Mouse (Mus musculus): ENCODE measurements around the gene Taar8c. TPM values are rescaled to one million over a fixed set of nuclear protein-coding genes. Genes with fewer than 3 reads are reported as not detected.
"Not testable (repeated sequence)": the region's sequence is repeated elsewhere in the genome, so short reads cannot be mapped to it uniquely, and the experiment has no call there.

Taar8c gene
- total RNA-seq (2015), result not detected in 2 replicates
- not detected in 2 replicates for total RNA-seq (2017)

GRCm38 (mm10) chr10:24101812-24102211, at the start of gene Taar8c:
TSS of gene Taar8c (minus strand) at chr10:24101912.
- not testable (repeated sequence) for ATAC-seq (replicated peaks; ENCODE audit: poor library complexity)

GRCm38 (mm10) chr10:24150086-24150485, 48.4 kb upstream of the Taar8c start:
- ATAC-seq (replicated peaks; ENCODE audit: poor library complexity), result no peak

GRCm38 (mm10) chr10:24149135-24149781, 47.5 kb upstream of the Taar8c start, which contains the start of gene Stx7:
TSS of gene Stx7 (plus strand) at chr10:24149302.
- peak; percentile 92 for ATAC-seq (replicated peaks; ENCODE audit: poor library complexity)

- ATAC-seq (replicated peaks; ENCODE audit: poor library complexity), result peak; percentile 93
Measured at GRCm38 (mm10) chr10:24142735-24143134, 41.0 kb upstream of the Taar8c start.

- no peak for ATAC-seq (replicated peaks; ENCODE audit: poor library complexity)
Measured at GRCm38 (mm10) chr10:24138623-24139261, 37.0 kb upstream of the Taar8c start.

- 0 out of 2 replicates have a peak, but pooled peaks have one; percentile 5 for ATAC-seq (replicated peaks; ENCODE audit: poor library complexity)
Measured at GRCm38 (mm10) chr10:24134071-24134645, 32.4 kb upstream of the Taar8c start.

GRCm38 (mm10) chr10:24133132-24133531, 31.4 kb upstream of the Taar8c start:
- peak; percentile 96 for ATAC-seq (replicated peaks; ENCODE audit: poor library complexity)

GRCm38 (mm10) chr10:24132273-24132672, 30.6 kb upstream of the Taar8c start:
- ATAC-seq (replicated peaks; ENCODE audit: poor library complexity), result no peak

GRCm38 (mm10) chr10:24131451-24132262, 29.9 kb upstream of the Taar8c start:
- peak; percentile 71 for ATAC-seq (replicated peaks; ENCODE audit: poor library complexity)

- peak; percentile 82 for ATAC-seq (replicated peaks; ENCODE audit: poor library complexity)
Measured at GRCm38 (mm10) chr10:24111116-24111778, 9.5 kb upstream of the Taar8c start.

- ATAC-seq (replicated peaks; ENCODE audit: poor library complexity), result not testable (repeated sequence)
Measured at GRCm38 (mm10) chr10:24109434-24109833, 7.7 kb upstream of the Taar8c start, which contains the start of gene Taar9. TSS of gene Taar9 (minus strand) at chr10:24109534.

- no peak for ATAC-seq (replicated peaks; ENCODE audit: poor library complexity)
Measured at GRCm38 (mm10) chr10:24108236-24108635, 6.5 kb upstream of the Taar8c start.

GRCm38 (mm10) chr10:24107747-24108146, 6.0 kb upstream of the Taar8c start:
- ATAC-seq (replicated peaks; ENCODE audit: poor library complexity), result 0 out of 2 replicates have a peak, but pooled peaks have one; percentile 42

GRCm38 (mm10) chr10:24103299-24103698, 1.6 kb upstream of the Taar8c start:
- ATAC-seq (replicated peaks; ENCODE audit: poor library complexity), result not testable (repeated sequence)

GRCm38 (mm10) chr10:24097010-24097409, 4.7 kb downstream of the Taar8c start:
- not testable (repeated sequence) for ATAC-seq (replicated peaks; ENCODE audit: poor library complexity)

- no peak for ATAC-seq (replicated peaks; ENCODE audit: poor library complexity)
Measured at GRCm38 (mm10) chr10:24092194-24092593, 9.5 kb downstream of the Taar8c start, which contains the start of gene Taar8b. TSS of gene Taar8b (minus strand) at chr10:24092294.

GRCm38 (mm10) chr10:24087168-24087567, 14.5 kb downstream of the Taar8c start:
- ATAC-seq (replicated peaks; ENCODE audit: poor library complexity), result no peak

GRCm38 (mm10) chr10:24086555-24086954, 15.2 kb downstream of the Taar8c start:
- ATAC-seq (replicated peaks; ENCODE audit: poor library complexity), result no peak

- no peak for ATAC-seq (replicated peaks; ENCODE audit: poor library complexity)
Measured at GRCm38 (mm10) chr10:24085936-24086335, 15.8 kb downstream of the Taar8c start.

- ATAC-seq (replicated peaks; ENCODE audit: poor library complexity), result peak; percentile 94
Measured at GRCm38 (mm10) chr10:24080166-24080565, 21.5 kb downstream of the Taar8c start.
